Mouse (Mus musculus) olfactory bulb, adult 2 months (tissue): Measurements from ENCODE around the gene Cbx2.

Source experiments
- CTCF ChIP-seq: fragments of 200-500 bp; IDR thresholded peaks from 2 replicates; pipeline ENCODE4 v1.5.1; 2012; ENCODE audit warnings: low read depth, mild to moderate bottlenecking, low read length, moderate library complexity; ENCODE audit not compliant: insufficient read depth
- POLR2A ChIP-seq: fragments of 200-500 bp; IDR thresholded peaks from 2 replicates; pipeline ENCODE4 v1.6.1; 2012; ENCODE audit warnings: mild to moderate bottlenecking, low read depth, low read length, moderate library complexity; ENCODE audit not compliant: insufficient read depth

- TF ChIP-seq POLR2A (no peak), CTCF (no peak)
Measured at GRCm38 (mm10) chr11:119078691-119079444, 56.1 kb downstream of the Cbx2 start.
